Mouse (Mus musculus): ENCODE measurements around the gene Tm2d3. TPM values are rescaled to one million over a fixed set of nuclear protein-coding genes. Genes with fewer than 3 reads are reported as not detected.

Gene Tm2d3
- polyA plus RNA-seq (2014; fragmentation: Illumina TruSeq; extraction: RNeasy Lipid Tissue Mini Kit (QIAGEN cat#74804); ENCODE audit: low read depth, low replicate concordance), result 10.8 TPM

GRCm38 (mm10) chr7:65690869-65691268 lies at the start of gene Tm2d3:
Tm2d3 (plus strand) TSS chr7:65691169.

GRCm38 (mm10) chr7:65644643-65645351 lies 46.2 kb upstream of the Tm2d3 start, which contains the start of gene Tarsl2:
Tarsl2 (plus strand) TSS chr7:65644898.

Other genes starting within 250 kb of the Tm2d3 start
- gene Tjp1, start 163.4 kb upstream of the Tm2d3 start, polyA plus RNA-seq (2014; fragmentation: Illumina TruSeq; extraction: RNeasy Lipid Tissue Mini Kit (QIAGEN cat#74804); ENCODE audit: low read depth, low replicate concordance), result 143 TPM
- 17.3 TPM for gene Tarsl2, start 46.3 kb upstream of the Tm2d3 start, polyA plus RNA-seq (2014; fragmentation: Illumina TruSeq; extraction: RNeasy Lipid Tissue Mini Kit (QIAGEN cat#74804); ENCODE audit: low read depth, low replicate concordance)
- gene Pcsk6, start 170.6 kb downstream of the Tm2d3 start, polyA plus RNA-seq (2014; fragmentation: Illumina TruSeq; extraction: RNeasy Lipid Tissue Mini Kit (QIAGEN cat#74804); ENCODE audit: low read depth, low replicate concordance), result 4.0 TPM

All from sigmoid colon, adult 10 weeks (tissue).